Mouse (Mus musculus) thymus, adult 2 months (tissue): ENCODE measurements at regions not wholly inside any gene's neighbourhood (a gene's known extent, or its start where the extent isn't known, plus 50 kb on each side); places are given as distances from the start of the nearest gene placed in this dataset.

ENCODE experiments used
- CTCF ChIP-seq: fragments of 200-500 bp; IDR thresholded peaks from 2 replicates; pipeline ENCODE4 v1.5.1; 2012; ENCODE audit warnings: mild to moderate bottlenecking, control low read depth, low read length, moderate library complexity, borderline replicate concordance; ENCODE audit not compliant: control insufficient read depth, poor library complexity, insufficient read depth; ENCODE audit errors: extremely low read depth
- POLR2A ChIP-seq: fragments of 200-500 bp; IDR thresholded peaks from 2 replicates; pipeline ENCODE4 v1.6.1; 2012; ENCODE audit warnings: mild to moderate bottlenecking, low read length, control low read depth, moderate library complexity; ENCODE audit not compliant: control insufficient read depth, poor library complexity, insufficient read depth; ENCODE audit errors: extremely low read depth

DNA sequence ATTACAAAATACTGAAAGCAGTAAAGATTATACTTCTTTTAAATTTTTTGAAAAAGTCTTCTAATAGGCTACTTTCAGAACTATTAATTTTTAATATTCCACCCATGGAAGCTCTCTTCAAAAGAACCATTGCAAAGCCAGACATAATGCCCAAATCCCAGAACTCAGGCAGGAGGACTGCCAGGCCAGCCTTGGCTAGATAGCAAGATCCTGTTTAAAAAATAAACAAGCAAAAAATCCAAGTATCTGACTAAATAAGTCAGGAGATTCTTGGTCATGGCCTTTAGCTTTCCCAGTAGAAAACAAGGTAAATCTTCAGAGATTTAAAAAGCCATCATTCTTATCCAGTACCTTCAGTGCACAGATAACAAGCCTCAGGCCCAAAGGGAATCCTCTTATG is 176.4 kb upstream of the Tsc22d2 start:
- no peak for TF ChIP-seq CTCF
- TF ChIP-seq POLR2A: no peak
